Comparison of ENCODE assay signal across 8 mouse cellular contexts in genomic region chr13:98264111-98264510, GRCm38 (mm10). TPM values are rescaled to one million over a fixed set of nuclear protein-coding genes. Genes with fewer than 3 reads are reported as not detected.
DNase-seq lines count a peak whose midpoint lies in the region; ATAC-seq lines count a peak whose summit lies in the region.

No protein-coding gene starts in this region.

- WGBS in forebrain, embryonic 14.5 days: 28% methylated on average over 5 of the region's 5 CpGs
- 20% methylated on average over 5 of the region's 5 CpGs for WGBS in liver, embryonic 15.5 days (ENCODE audit: insufficient replicate concordance)

- H3K4me1 ChIP-seq in erythroblast, embryonic 14.5 days (ENCODE audit: control insufficient read depth): peaks cover 33% of the 10 kb centered on the region
- peaks cover 14% of the 10 kb centered on the region for H3K4me1 ChIP-seq in forebrain, embryonic 14.5 days (ENCODE audit: control insufficient read depth, insufficient read depth, low read length)
- peaks cover 26% of the 10 kb centered on the region for H3K4me1 ChIP-seq in liver, embryonic 15.5 days (replicated peaks)

- H3K27ac ChIP-seq in forebrain, embryonic 14.5 days (ENCODE audit: low read depth, low read length): no peak overlapping the region
- 0 out of 2 replicates have a peak overlapping the region, but pooled peaks have one; percentile 33 for H3K27ac ChIP-seq in liver, embryonic 15.5 days (replicated peaks)

- peaks cover 32% of the 10 kb centered on the region for H3K36me3 ChIP-seq in erythroblast, embryonic 14.5 days (ENCODE audit: control insufficient read depth)
- peaks cover 20% of the 10 kb centered on the region for H3K36me3 ChIP-seq in forebrain, embryonic 14.5 days (ENCODE audit: control insufficient read depth, insufficient read depth, low read length)
- peaks cover 24% of the 10 kb centered on the region for H3K36me3 ChIP-seq in liver, embryonic 15.5 days (replicated peaks)

- peak; percentile 7 for DNase-seq in A20 (ENCODE audit: low read depth, low spot score)
- no peak for DNase-seq in forebrain, embryonic 14.5 days (ENCODE audit: low spot score)
- DNase-seq in gastrocnemius, postnatal 14 days: no peak
- no peak for DNase-seq in urinary bladder, postnatal 10 days (ENCODE audit: low spot score)

- intact Hi-C loops in gastrocnemius, postnatal 14 days (cut with DNase I; ENCODE audit: low total_unique reads): no loop called here

- peak overlapping the region; percentile 69 for H3K4me2 ChIP-seq in forebrain, embryonic 14.5 days (ENCODE audit: low read length)
- H3K4me2 ChIP-seq in liver, embryonic 15.5 days: peak overlapping the region; percentile 91

- peak overlapping the region; percentile 98 for H3K4me3 ChIP-seq in erythroblast, embryonic 14.5 days (replicated peaks)
- peak overlapping the region; percentile 73 for H3K4me3 ChIP-seq in forebrain, embryonic 14.5 days (ENCODE audit: low read depth, low read length)
- peak overlapping the region; percentile 87 for H3K4me3 ChIP-seq in liver, embryonic 15.5 days (replicated peaks)

- no peak for ATAC-seq in erythroblast, adult 5-6 weeks (replicated peaks; ENCODE audit: low FRiP score, poor library complexity, severe bottlenecking)
- ATAC-seq in forebrain, embryonic 14.5 days: no peak
- no peak for ATAC-seq in liver, embryonic 15.5 days (ENCODE audit: insufficient read depth)
- no peak for ATAC-seq in frontal cortex, adult (ENCODE audit: low TSS enrichment)

- peak overlapping the region; percentile 88 for H3K9ac ChIP-seq in forebrain, embryonic 14.5 days (ENCODE audit: low read length)
- peak overlapping the region; percentile 84; the same call in 1 of the 2 replicates for H3K9ac ChIP-seq in liver, embryonic 15.5 days

- no peaks in the 10 kb centered on the region for H3K9me3 ChIP-seq in erythroblast, embryonic 14.5 days (ENCODE audit: control insufficient read depth, low read length)
- H3K9me3 ChIP-seq in forebrain, embryonic 14.5 days (replicated peaks; ENCODE audit: control insufficient read depth, low read length): no peaks in the 10 kb centered on the region
- no peaks in the 10 kb centered on the region for H3K9me3 ChIP-seq in liver, embryonic 15.5 days (replicated peaks)

- no peaks in the 10 kb centered on the region for H3K27me3 ChIP-seq in erythroblast, embryonic 14.5 days (ENCODE audit: control insufficient read depth)
- H3K27me3 ChIP-seq in forebrain, embryonic 14.5 days (replicated peaks; ENCODE audit: control insufficient read depth, insufficient read depth, low read length): no peaks in the 10 kb centered on the region
- no peaks in the 10 kb centered on the region for H3K27me3 ChIP-seq in liver, embryonic 15.5 days

RNA-seq across cellular contexts. Expression of gene Ankra2, which starts 1.2 kb away (rescaled TPM):
- polyA plus RNA-seq in erythroblast, embryonic 14.5 days (2012): 0.93 and 1.0 TPM in 2 replicates
- 4.6 and 13.8 TPM in 2 replicates for total RNA-seq in erythroblast, adult 5-6 weeks (2015; ENCODE audit: low replicate concordance)
- total RNA-seq in erythroblast, adult 5-6 weeks (2017; ENCODE audit: low replicate concordance): 7.1 and 7.9 TPM in 2 replicates
- 73.4 and 79.1 TPM in 2 replicates for polyA plus RNA-seq in forebrain, embryonic 14.5 days (2014; fragmentation: Nextera tagmentation; extraction: Ambion mirVana)
- polyA plus RNA-seq in liver, embryonic 15.5 days (2015; fragmentation: Nextera tagmentation; extraction: Ambion mirVana): 6.8 and 7.5 TPM in 2 replicates
- 10 to 100 TPM; 13.4 to 14.2 TPM for total RNA-seq in gastrocnemius, postnatal 14 days (2021)

RNA-seq across cellular contexts. Expression of gene Utp15, which starts 1.3 kb away (rescaled TPM):
- polyA plus RNA-seq in erythroblast, embryonic 14.5 days (2012): 0.05 and 0.23 TPM in 2 replicates
- 2.3 and 8.6 TPM in 2 replicates for total RNA-seq in erythroblast, adult 5-6 weeks (2015; ENCODE audit: low replicate concordance)
- 7.9 and 9.6 TPM in 2 replicates for total RNA-seq in erythroblast, adult 5-6 weeks (2017; ENCODE audit: low replicate concordance)
- 26.4 and 30.6 TPM in 2 replicates for polyA plus RNA-seq in forebrain, embryonic 14.5 days (2014; fragmentation: Nextera tagmentation; extraction: Ambion mirVana)
- 11.0 and 12.0 TPM in 2 replicates for polyA plus RNA-seq in liver, embryonic 15.5 days (2015; fragmentation: Nextera tagmentation; extraction: Ambion mirVana)
- total RNA-seq in gastrocnemius, postnatal 14 days (2021): 1 to 10 TPM; 3.6 to 4.5 TPM

RNA-seq across cellular contexts. Expression of gene Gm21976, which starts 15.6 kb away (rescaled TPM):
- polyA plus RNA-seq in erythroblast, embryonic 14.5 days (2012): not detected in 2 replicates
- total RNA-seq in erythroblast, adult 5-6 weeks (2015; ENCODE audit: low replicate concordance): not detected in 2 replicates
- not detected in 2 replicates for total RNA-seq in erythroblast, adult 5-6 weeks (2017; ENCODE audit: low replicate concordance)
- polyA plus RNA-seq in forebrain, embryonic 14.5 days (2014; fragmentation: Nextera tagmentation; extraction: Ambion mirVana): not detected in 2 replicates
- polyA plus RNA-seq in liver, embryonic 15.5 days (2015; fragmentation: Nextera tagmentation; extraction: Ambion mirVana): not detected in 2 replicates
- total RNA-seq in gastrocnemius, postnatal 14 days (2021): not detected

RNA-seq across cellular contexts. Expression of gene Btf3, which starts 52.7 kb away (rescaled TPM):
- 12.9 and 15.8 TPM in 2 replicates for polyA plus RNA-seq in erythroblast, embryonic 14.5 days (2012)
- 325 and 335 TPM in 2 replicates for total RNA-seq in erythroblast, adult 5-6 weeks (2015; ENCODE audit: low replicate concordance)
- total RNA-seq in erythroblast, adult 5-6 weeks (2017; ENCODE audit: low replicate concordance): 314 and 425 TPM in 2 replicates
- 669 and 680 TPM in 2 replicates for polyA plus RNA-seq in forebrain, embryonic 14.5 days (2014; fragmentation: Nextera tagmentation; extraction: Ambion mirVana)
- polyA plus RNA-seq in liver, embryonic 15.5 days (2015; fragmentation: Nextera tagmentation; extraction: Ambion mirVana): 263 and 326 TPM in 2 replicates
- 100 to 1,000 TPM; 243 to 260 TPM for total RNA-seq in gastrocnemius, postnatal 14 days (2021)

RNA-seq across cellular contexts. Expression of gene Arhgef28, which starts 57.9 kb away (rescaled TPM):
- 0.01 and 0.07 TPM in 2 replicates for polyA plus RNA-seq in erythroblast, embryonic 14.5 days (2012)
- total RNA-seq in erythroblast, adult 5-6 weeks (2015; ENCODE audit: low replicate concordance): not detected in 2 replicates
- 0.51 and 1.3 TPM in 2 replicates for total RNA-seq in erythroblast, adult 5-6 weeks (2017; ENCODE audit: low replicate concordance)
- 9.9 and 10.9 TPM in 2 replicates for polyA plus RNA-seq in forebrain, embryonic 14.5 days (2014; fragmentation: Nextera tagmentation; extraction: Ambion mirVana)
- 0.60 and 1.1 TPM in 2 replicates for polyA plus RNA-seq in liver, embryonic 15.5 days (2015; fragmentation: Nextera tagmentation; extraction: Ambion mirVana)
- total RNA-seq in gastrocnemius, postnatal 14 days (2021): 1 to 10 TPM; 3.8 to 4.6 TPM
